Mouse (Mus musculus): ENCODE measurements around the gene Scrn1. TPM values are rescaled to one million over a fixed set of nuclear protein-coding genes. Genes with fewer than 3 reads are reported as not detected.
A peak's percentile ranks its signal among the peaks of the same experiment; 100 is the strongest.

Scrn1 gene
- polyA plus RNA-seq, 1 experiment from 2014 or later: 7.1 TPM

- H3K27me3 ChIP-seq: no peaks in the 10 kb centered on the region
- H3K9me3 ChIP-seq (replicated peaks): no peaks in the 10 kb centered on the region
- H3K36me3 ChIP-seq: no peaks in the 10 kb centered on the region
- no peak overlapping the region for H3K9ac ChIP-seq
- no peak overlapping the region for H3K27ac ChIP-seq
- no peak for ATAC-seq (replicated peaks; ENCODE audit: insufficient number of reproducible peaks, insufficient read depth, low FRiP score, low read depth)
- H3K4me2 ChIP-seq: no peak overlapping the region
- WGBS: 70% methylated on average over 8 of the region's 8 CpGs
- peaks cover 10% of the 10 kb centered on the region for H3K4me1 ChIP-seq (replicated peaks)
- no peak overlapping the region for H3K4me3 ChIP-seq
These were observed 37.6 kb downstream of the Scrn1 start for GRCm38 (mm10) chr6:54528666-54529065.

- Histone ChIP-seq H3K27me3 (no peaks in the 10 kb centered on the region), H3K4me2 (no peak overlapping the region), H3K4me1 (replicated peaks) (no peaks in the 10 kb centered on the region), H3K4me3 (no peak overlapping the region), H3K27ac (no peak overlapping the region), H3K36me3 (no peaks in the 10 kb centered on the region), H3K9me3 (replicated peaks) (no peaks in the 10 kb centered on the region), H3K9ac (no peak overlapping the region)
- ATAC-seq (replicated peaks; ENCODE audit: insufficient number of reproducible peaks, insufficient read depth, low FRiP score, low read depth): no peak
- WGBS: 48% methylated on average over 5 of the region's 5 CpGs
These were observed 47.5 kb downstream of the Scrn1 start for GRCm38 (mm10) chr6:54518758-54519157.

GRCm38 (mm10) chr6:54516512-54517134 is 49.7 kb downstream of the Scrn1 start:
- Histone ChIP-seq H3K9me3 (replicated peaks) (no peaks in the 10 kb centered on the region), H3K27me3 (no peaks in the 10 kb centered on the region), H3K27ac (no peak overlapping the region), H3K36me3 (no peaks in the 10 kb centered on the region), H3K4me2 (no peak overlapping the region), H3K9ac (no peak overlapping the region), H3K4me1 (replicated peaks) (no peaks in the 10 kb centered on the region), H3K4me3 (no peak overlapping the region)
- ATAC-seq (replicated peaks; ENCODE audit: insufficient number of reproducible peaks, insufficient read depth, low FRiP score, low read depth): 0 out of 2 replicates have a peak, but pooled peaks have one; percentile 22
- 78% methylated on average over 2 of the region's 2 CpGs for WGBS

GRCm38 (mm10) chr6:54512256-54512655 is 54.0 kb downstream of the Scrn1 start:
- 61% methylated on average over 2 of the region's 2 CpGs for WGBS
- Histone ChIP-seq H3K4me1 (replicated peaks) (peaks cover 11% of the 10 kb centered on the region), H3K9me3 (replicated peaks) (no peaks in the 10 kb centered on the region), H3K36me3 (no peaks in the 10 kb centered on the region), H3K9ac (no peak overlapping the region), H3K4me2 (no peak overlapping the region), H3K27me3 (no peaks in the 10 kb centered on the region), H3K27ac (no peak overlapping the region), H3K4me3 (no peak overlapping the region)
- no peak for ATAC-seq (replicated peaks; ENCODE audit: insufficient number of reproducible peaks, insufficient read depth, low FRiP score, low read depth)

GRCm38 (mm10) chr6:54509264-54509663 is 57.0 kb downstream of the Scrn1 start:
- Histone ChIP-seq H3K4me1 (replicated peaks) (peaks cover 16% of the 10 kb centered on the region), H3K9ac (no peak overlapping the region), H3K9me3 (replicated peaks) (no peaks in the 10 kb centered on the region), H3K36me3 (no peaks in the 10 kb centered on the region), H3K4me2 (no peak overlapping the region), H3K27ac (no peak overlapping the region), H3K4me3 (no peak overlapping the region), H3K27me3 (no peaks in the 10 kb centered on the region)
- no peak for ATAC-seq (replicated peaks; ENCODE audit: insufficient number of reproducible peaks, insufficient read depth, low FRiP score, low read depth)
- 90% methylated on average over 13 of the region's 13 CpGs for WGBS

- no peak overlapping the region for H3K27ac ChIP-seq
- no peak overlapping the region for H3K9ac ChIP-seq
- ATAC-seq (replicated peaks; ENCODE audit: insufficient number of reproducible peaks, insufficient read depth, low FRiP score, low read depth): peak; percentile 12; the same call in 1 of the 2 replicates
These were observed 58.0 kb downstream of the Scrn1 start for GRCm38 (mm10) chr6:54508256-54508793.

GRCm38 (mm10) chr6:54507808-54508207 is 58.5 kb downstream of the Scrn1 start:
- peaks cover 20% of the 10 kb centered on the region for H3K4me1 ChIP-seq (replicated peaks)
- H3K9ac ChIP-seq: no peak overlapping the region
- 41% methylated on average over 5 of the region's 5 CpGs for WGBS
- no peak overlapping the region for H3K27ac ChIP-seq
- no peak overlapping the region for H3K4me3 ChIP-seq
- no peaks in the 10 kb centered on the region for H3K36me3 ChIP-seq
- no peak overlapping the region for H3K4me2 ChIP-seq
- no peaks in the 10 kb centered on the region for H3K9me3 ChIP-seq (replicated peaks)
- peak; percentile 44; the same call in 1 of the 2 replicates for ATAC-seq (replicated peaks; ENCODE audit: insufficient number of reproducible peaks, insufficient read depth, low FRiP score, low read depth)
- no peaks in the 10 kb centered on the region for H3K27me3 ChIP-seq

More at GRCm38 (mm10) chr6:54508256-54508793, 58.0 kb downstream of the Scrn1 start:
- Histone ChIP-seq H3K36me3 (no peaks in the 10 kb centered on the region), H3K4me1 (replicated peaks) (peaks cover 16% of the 10 kb centered on the region), H3K9me3 (replicated peaks) (no peaks in the 10 kb centered on the region), H3K27me3 (no peaks in the 10 kb centered on the region), H3K4me3 (no peak overlapping the region), H3K4me2 (no peak overlapping the region)
- WGBS: 52% methylated on average over 6 of the region's 6 CpGs

GRCm38 (mm10) chr6:54507002-54507401 is 59.3 kb downstream of the Scrn1 start:
- no peak overlapping the region for H3K4me2 ChIP-seq
- H3K27ac ChIP-seq: no peak overlapping the region
- H3K27me3 ChIP-seq: no peaks in the 10 kb centered on the region
- no peak overlapping the region for H3K4me3 ChIP-seq
- H3K9ac ChIP-seq: no peak overlapping the region
- 27% methylated on average over 8 of the region's 8 CpGs for WGBS
- ATAC-seq (replicated peaks; ENCODE audit: insufficient number of reproducible peaks, insufficient read depth, low FRiP score, low read depth): no peak
- H3K36me3 ChIP-seq: no peaks in the 10 kb centered on the region
- peaks cover 24% of the 10 kb centered on the region for H3K4me1 ChIP-seq (replicated peaks)
- no peaks in the 10 kb centered on the region for H3K9me3 ChIP-seq (replicated peaks)

- H3K27me3 ChIP-seq: no peaks in the 10 kb centered on the region
- H3K27ac ChIP-seq: no peak overlapping the region
- ATAC-seq (replicated peaks; ENCODE audit: insufficient number of reproducible peaks, insufficient read depth, low FRiP score, low read depth): no peak
- 57% methylated on average over 11 of the region's 11 CpGs for WGBS
- no peaks in the 10 kb centered on the region for H3K9me3 ChIP-seq (replicated peaks)
- H3K36me3 ChIP-seq: no peaks in the 10 kb centered on the region
- H3K4me2 ChIP-seq: no peak overlapping the region
- H3K9ac ChIP-seq: no peak overlapping the region
- no peak overlapping the region for H3K4me3 ChIP-seq
- peaks cover 24% of the 10 kb centered on the region for H3K4me1 ChIP-seq (replicated peaks)
These were observed 60.0 kb downstream of the Scrn1 start for GRCm38 (mm10) chr6:54506318-54506717.

GRCm38 (mm10) chr6:54502661-54503115 is 63.6 kb downstream of the Scrn1 start:
- H3K4me1 ChIP-seq (replicated peaks): peaks cover 18% of the 10 kb centered on the region
- no peak overlapping the region for H3K9ac ChIP-seq
- H3K27me3 ChIP-seq: no peaks in the 10 kb centered on the region
- no peak overlapping the region for H3K27ac ChIP-seq
- ATAC-seq (replicated peaks; ENCODE audit: insufficient number of reproducible peaks, insufficient read depth, low FRiP score, low read depth): no peak
- WGBS: 51% methylated on average over 6 of the region's 6 CpGs
- H3K9me3 ChIP-seq (replicated peaks): no peaks in the 10 kb centered on the region
- no peak overlapping the region for H3K4me3 ChIP-seq
- no peak overlapping the region for H3K4me2 ChIP-seq
- H3K36me3 ChIP-seq: no peaks in the 10 kb centered on the region

- no peak overlapping the region for H3K27ac ChIP-seq
- H3K4me1 ChIP-seq (replicated peaks): no peaks in the 10 kb centered on the region
- no peak overlapping the region for H3K4me2 ChIP-seq
- no peak overlapping the region for H3K9ac ChIP-seq
- WGBS: 79% methylated on average over 7 of the region's 7 CpGs
- ATAC-seq (replicated peaks; ENCODE audit: insufficient number of reproducible peaks, insufficient read depth, low FRiP score, low read depth): no peak
- H3K9me3 ChIP-seq (replicated peaks): no peaks in the 10 kb centered on the region
- H3K36me3 ChIP-seq: no peaks in the 10 kb centered on the region
- no peak overlapping the region for H3K4me3 ChIP-seq
- H3K27me3 ChIP-seq: no peaks in the 10 kb centered on the region
These were observed 70.1 kb downstream of the Scrn1 start for GRCm38 (mm10) chr6:54496214-54496613.

Data from heart, embryonic 15.5 days (tissue).